Mouse (Mus musculus) forebrain, embryonic 10.5 days (tissue): ENCODE data around the gene Nin. TPM values are rescaled to one million over a fixed set of nuclear protein-coding genes. Genes with fewer than 3 reads are reported as not detected.

Source experiments
- DNase-seq: peaks from one replicate; pipeline ENCODE4 v3.0.0-alpha.2; 2017; ENCODE audit warnings: low spot score; ENCODE audit errors: extremely low spot score
- H3K27ac ChIP-seq: fragments of 300-500 bp; sonication (generic); 2 replicates; pipeline ENCODE4 v1.5.1; 2016; ENCODE audit warnings: mild to moderate bottlenecking
- H3K27me3 ChIP-seq: fragments of 300-500 bp; sonication (generic); 2 replicates; pipeline ENCODE4 v1.6.1; 2016; ENCODE audit warnings: mild to moderate bottlenecking; ENCODE audit not compliant: poor library complexity, severe bottlenecking
- H3K36me3 ChIP-seq: fragments of 300-500 bp; sonication (generic); replicated peaks from 2 replicates; pipeline ENCODE4 v1.6.1; 2016; ENCODE audit warnings: mild to moderate bottlenecking, moderate library complexity
- H3K4me1 ChIP-seq: fragments of 300-500 bp; sonication (generic); 2 replicates; pipeline ENCODE4 v1.6.1; 2016
- H3K4me3 ChIP-seq: fragments of 300-500 bp; sonication (generic); 2 replicates; pipeline ENCODE4 v1.5.1; 2016; ENCODE audit warnings: mild to moderate bottlenecking, moderate library complexity
- H3K9me3 ChIP-seq: fragments of 300-500 bp; sonication (generic); 2 replicates; pipeline ENCODE4 v1.6.1; 2016; ENCODE audit warnings: mild to moderate bottlenecking, moderate library complexity
- WGBS: fragments of 180-500 bp; shearing (Covaris S2); methylation state at CpG from one replicate; pipeline ENCODE4 v1.1.7; 2016; 5-methylcytosine and 5-hydroxymethylcytosine counted together
- polyA plus RNA-seq: library from polyadenylated mRNA; unstranded; fragments of >200 nt; fragmentation: Nextera tagmentation; extraction: Ambion mirVana; gene quantifications from 2 replicates; pipeline ENCODE4 v1.2.1, GENCODE M21; 2016

Nin gene
- polyA plus RNA-seq, 1 experiment from 2014 or later = 8.9 TPM

GRCm38 (mm10) chr12:69977376-69977998, 136.0 kb downstream of the Nin start:
- WGBS = 89% methylated on average over 9 of the region's 9 CpGs
- Histone ChIP-seq H3K9me3 (no peaks in the 10 kb centered on the region), H3K4me1 (no peaks in the 10 kb centered on the region), H3K27ac (no peak overlapping the region), H3K36me3 (peaks cover 91% of the 10 kb centered on the region), H3K27me3 (no peaks in the 10 kb centered on the region), H3K4me3 (no peak overlapping the region)
- no peak for DNase-seq

GRCm38 (mm10) chr12:69976688-69977087, 136.8 kb downstream of the Nin start:
- WGBS = 91% methylated on average over 6 of the region's 6 CpGs
- H3K4me3 ChIP-seq = no peak overlapping the region
- no peak for DNase-seq
- H3K27ac ChIP-seq = no peak overlapping the region
- no peaks in the 10 kb centered on the region for H3K4me1 ChIP-seq
- H3K36me3 ChIP-seq = peaks cover 91% of the 10 kb centered on the region
- no peaks in the 10 kb centered on the region for H3K27me3 ChIP-seq
- no peaks in the 10 kb centered on the region for H3K9me3 ChIP-seq

GRCm38 (mm10) chr12:69973666-69974065, 139.9 kb downstream of the Nin start:
- H3K4me3 ChIP-seq = no peak overlapping the region
- H3K9me3 ChIP-seq = no peaks in the 10 kb centered on the region
- H3K4me1 ChIP-seq = no peaks in the 10 kb centered on the region
- peaks cover 93% of the 10 kb centered on the region for H3K36me3 ChIP-seq
- no peaks in the 10 kb centered on the region for H3K27me3 ChIP-seq
- DNase-seq = no peak
- H3K27ac ChIP-seq = no peak overlapping the region

GRCm38 (mm10) chr12:69968154-69968553, 145.4 kb downstream of the Nin start:
- no peak for DNase-seq
- Histone ChIP-seq H3K36me3 (peaks cover 99% of the 10 kb centered on the region), H3K4me3 (no peak overlapping the region), H3K9me3 (no peaks in the 10 kb centered on the region), H3K4me1 (0 out of 2 replicates have a peak, but pooled peaks cover 4% of the 10 kb centered on the region), H3K27ac (no peak overlapping the region), H3K27me3 (no peaks in the 10 kb centered on the region)
- WGBS = 74% methylated on average over 5 of the region's 5 CpGs

- H3K4me1 ChIP-seq = 0 out of 2 replicates have a peak, but pooled peaks cover 4% of the 10 kb centered on the region
- no peak overlapping the region for H3K27ac ChIP-seq
- no peaks in the 10 kb centered on the region for H3K9me3 ChIP-seq
- H3K27me3 ChIP-seq = no peaks in the 10 kb centered on the region
- WGBS = 94% methylated on average over 6 of the region's 6 CpGs
- H3K4me3 ChIP-seq = no peak overlapping the region
- H3K36me3 ChIP-seq = peaks cover 98% of the 10 kb centered on the region
- DNase-seq = no peak
These were observed 146.4 kb downstream of the Nin start for GRCm38 (mm10) chr12:69967112-69967511.

- Histone ChIP-seq H3K4me3 (no peak overlapping the region), H3K9me3 (no peaks in the 10 kb centered on the region), H3K4me1 (0 out of 2 replicates have a peak, but pooled peaks cover 4% of the 10 kb centered on the region), H3K36me3 (peaks cover 98% of the 10 kb centered on the region), H3K27me3 (no peaks in the 10 kb centered on the region), H3K27ac (no peak overlapping the region)
- WGBS = 93% methylated on average over 5 of the region's 5 CpGs
- no peak for DNase-seq
These were observed 147.4 kb downstream of the Nin start for GRCm38 (mm10) chr12:69966071-69966470.

- Histone ChIP-seq H3K9me3 (no peaks in the 10 kb centered on the region), H3K27me3 (no peaks in the 10 kb centered on the region), H3K36me3 (peaks cover 98% of the 10 kb centered on the region), H3K4me1 (0 out of 2 replicates have a peak, but pooled peaks cover 4% of the 10 kb centered on the region), H3K27ac (no peak overlapping the region), H3K4me3 (no peak overlapping the region)
- 85% methylated on average over 3 of the region's 3 CpGs for WGBS
- DNase-seq = no peak
These were observed 147.9 kb downstream of the Nin start for GRCm38 (mm10) chr12:69965644-69966043.

- H3K4me3 ChIP-seq = no peak overlapping the region
- 0 out of 2 replicates have a peak, but pooled peaks cover 1% of the 10 kb centered on the region for H3K4me1 ChIP-seq
- H3K27ac ChIP-seq = no peak overlapping the region
- no peak for DNase-seq
- H3K36me3 ChIP-seq = peaks cover 93% of the 10 kb centered on the region
- WGBS = 92% methylated on average over 6 of the region's 6 CpGs
- no peaks in the 10 kb centered on the region for H3K27me3 ChIP-seq
- H3K9me3 ChIP-seq = no peaks in the 10 kb centered on the region
These were observed 150.4 kb downstream of the Nin start for GRCm38 (mm10) chr12:69963141-69963540.

- H3K9me3 ChIP-seq = no peaks in the 10 kb centered on the region
- no peaks in the 10 kb centered on the region for H3K4me1 ChIP-seq
- peaks cover 91% of the 10 kb centered on the region for H3K36me3 ChIP-seq
- DNase-seq = peak; percentile 21
- 67% methylated on average over 4 of the region's 4 CpGs for WGBS
- no peak overlapping the region for H3K4me3 ChIP-seq
- H3K27ac ChIP-seq = no peak overlapping the region
- no peaks in the 10 kb centered on the region for H3K27me3 ChIP-seq
These were observed 151.0 kb downstream of the Nin start for GRCm38 (mm10) chr12:69962468-69962867.

Other genes starting within 250 kb of the Nin start
- gene Atl1, start 221.1 kb downstream of the Nin start, polyA plus RNA-seq = 10.0 and 12.7 TPM in 2 replicates
- 23.5 and 24.6 TPM in 2 replicates for gene Map4k5, start 220.5 kb downstream of the Nin start, polyA plus RNA-seq
- 2.0 and 3.4 TPM in 2 replicates for gene Sav1, start 126.7 kb downstream of the Nin start, polyA plus RNA-seq
- not detected in 2 replicates for gene Abhd12b, start 40.4 kb upstream of the Nin start, polyA plus RNA-seq
- gene Pygl, start 117.8 kb upstream of the Nin start, polyA plus RNA-seq = 9.7 and 10.8 TPM in 2 replicates
- 8.7 and 10.1 TPM in 2 replicates for gene Trim9, start 233.9 kb upstream of the Nin start, polyA plus RNA-seq